Comparison of ENCODE assay signal across 20 mouse cellular contexts in the genomic region with DNA sequence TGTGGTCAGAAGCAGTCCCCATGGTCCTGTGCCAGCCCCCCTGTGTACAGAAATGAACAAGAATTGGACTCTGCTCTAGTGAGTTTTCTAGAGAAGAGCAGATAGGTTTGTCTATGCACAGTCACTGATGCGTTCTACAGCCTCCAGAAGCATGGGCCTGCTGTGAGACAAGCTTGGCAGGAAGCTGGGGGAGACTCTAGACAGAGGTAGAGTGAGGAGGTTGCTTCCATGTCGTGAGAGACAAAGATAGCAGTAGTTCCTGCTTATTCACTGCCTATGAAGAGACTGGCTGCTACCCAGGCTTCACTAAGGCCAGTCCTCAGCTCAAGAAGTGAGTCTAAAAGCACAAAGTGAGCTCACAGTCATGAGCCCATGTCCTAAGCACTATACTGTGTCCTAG.
"Had no signal": no experiment of that assay in that cellular context is flagged by ENCODE, and none has a peak within 500 bp of the region (broad histone marks: within the 10 kb centered on the region; RNA-seq: fewer than 3 reads in every experiment).

No protein-coding gene starts in this region.

- H3K27me3 ChIP-seq: liver, embryonic 13.5 days; neural tube, embryonic 12.5 days; stomach, embryonic 15.5 days had no signal

- DNase-seq: kidney, adult 18-20 months; kidney, adult 9 months; kidney, postnatal 14 days; kidney, postnatal 4 days; layer of hippocampus, adult 9-11 months; layer of hippocampus, postnatal 36 days; liver, embryonic 13.5 days; lung, adult 2 months; lung, postnatal 14 days; lung, postnatal 4 days; midbrain, embryonic 14.5 days; retina, postnatal 1 day; right cerebral cortex, postnatal 25 days; spleen, adult 18-20 months; thymus, adult 18-20 months; thymus, postnatal 36 days had no signal

- H3K27ac ChIP-seq: left cerebral cortex, adult 2 months; liver, embryonic 13.5 days; neural tube, embryonic 12.5 days; stomach, embryonic 15.5 days had no signal

- H3K4me3 ChIP-seq: left cerebral cortex, adult 2 months; liver, embryonic 13.5 days; neural tube, embryonic 12.5 days; stomach, embryonic 15.5 days had no signal

- H3K9ac ChIP-seq: liver, embryonic 13.5 days; neural tube, embryonic 12.5 days; stomach, embryonic 15.5 days had no signal

- H3K4me2 ChIP-seq: liver, embryonic 13.5 days; midbrain, embryonic 11.5 days; neural tube, embryonic 12.5 days; stomach, embryonic 15.5 days had no signal

- H3K4me1 ChIP-seq: neural tube, embryonic 12.5 days; stomach, embryonic 15.5 days had no signal

- H3K9me3 ChIP-seq: liver, embryonic 13.5 days; neural tube, embryonic 12.5 days; stomach, embryonic 15.5 days had no signal
